In the genomic region with DNA sequence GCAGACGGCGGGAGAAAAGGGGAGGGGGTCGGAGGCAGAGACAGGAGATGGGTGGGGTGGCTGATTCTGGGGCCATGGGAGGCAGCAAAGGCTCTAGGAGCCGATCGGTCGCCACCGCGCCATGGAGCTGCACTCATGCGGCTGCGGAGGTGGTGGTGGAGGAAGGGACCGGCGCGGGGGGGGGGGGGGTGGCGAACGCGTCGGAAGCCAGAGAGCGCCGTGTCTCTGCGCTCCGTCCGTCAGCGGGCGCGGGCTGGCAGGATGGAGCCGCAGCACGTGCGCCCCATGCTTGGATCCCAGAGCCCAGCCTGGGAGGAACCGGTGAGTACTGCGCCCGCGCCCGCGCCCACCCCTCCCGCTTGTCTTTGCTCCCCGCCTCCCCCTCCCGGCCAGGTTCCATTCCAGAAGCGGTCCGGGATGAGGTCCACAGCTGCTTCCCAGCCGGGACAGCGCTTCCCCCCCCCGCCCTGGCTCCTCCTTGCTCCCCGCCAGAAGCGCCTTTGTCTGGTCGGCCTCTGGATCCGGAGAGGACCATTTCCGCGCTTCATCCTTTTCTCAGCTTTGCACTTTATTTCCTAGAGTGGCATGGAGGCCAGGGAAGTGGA, we compare ENCODE assay signal across 10 mouse cellular contexts. TPM values are rescaled to one million over a fixed set of nuclear protein-coding genes. Genes with fewer than 3 reads are reported as not detected.
DNase-seq lines count a peak whose midpoint lies in the region; ATAC-seq and TF ChIP-seq lines count a peak whose summit lies in the region.
"Not testable (repeated sequence)": the region's sequence is repeated elsewhere in the genome, so short reads cannot be mapped to it uniquely, and the experiment has no call there.
"Had no signal": no experiment of that assay in that cellular context is flagged by ENCODE, and none has a peak within 500 bp of the region (broad histone marks: within the 10 kb centered on the region; RNA-seq: fewer than 3 reads in every experiment).

Gene 2610042L04Rik (plus strand): TSS at position 288 of the 605 bp plus-strand sequence.

- TF ChIP-seq EP300 in liver, postnatal 0 days (IDR thresholded peaks at IDR 0.05; ENCODE audit: low read depth) = not testable (repeated sequence)

- H3K27me3 ChIP-seq in embryonic facial prominence, embryonic 10.5 days (replicated peaks; ENCODE audit: low read depth, poor library complexity, severe bottlenecking); hindbrain, embryonic 14.5 days (ENCODE audit: control insufficient read depth, insufficient read depth, low read length); liver, postnatal 0 days (ENCODE audit: insufficient read depth, low read length); stomach, embryonic 16.5 days (ENCODE audit: control insufficient read depth, insufficient read depth, low read length): not testable (repeated sequence)

- ATAC-seq in hindbrain, embryonic 14.5 days (ENCODE audit: low FRiP score); liver, postnatal 0 days; stomach, embryonic 16.5 days (ENCODE audit: insufficient read depth, low FRiP score): not testable (repeated sequence)

- intact Hi-C loops in gastrocnemius, adult 2 months (cut with DNase I) = not testable (repeated sequence)

- peak within 1 kb of the TSS; percentile 62 for H3K9ac ChIP-seq in hindbrain, embryonic 14.5 days
- not testable (repeated sequence) for H3K9ac ChIP-seq in liver, postnatal 0 days (replicated peaks)
- H3K9ac ChIP-seq in stomach, embryonic 16.5 days (ENCODE audit: low read length) = peak within 1 kb of the TSS; percentile 43; the same call in 1 of the 2 replicates

- H3K27ac ChIP-seq in embryonic facial prominence, embryonic 10.5 days (replicated peaks) = peak within 1 kb of the TSS; percentile 77
- H3K27ac ChIP-seq in gastrocnemius, adult 2 months; hindbrain, embryonic 14.5 days; liver, postnatal 0 days (ENCODE audit: low read depth); stomach, embryonic 16.5 days (ENCODE audit: low read length): not testable (repeated sequence)

- H3K4me3 ChIP-seq in embryonic facial prominence, embryonic 10.5 days = peak within 1 kb of the TSS; percentile 59
- peak within 1 kb of the TSS; percentile 46 for H3K4me3 ChIP-seq in gastrocnemius, adult 2 months
- peak within 1 kb of the TSS; percentile 43 for H3K4me3 ChIP-seq in hindbrain, embryonic 14.5 days (replicated peaks; ENCODE audit: low read length)
- H3K4me3 ChIP-seq in liver, postnatal 0 days (ENCODE audit: low read depth, low read length) = not testable (repeated sequence)
- H3K4me3 ChIP-seq in stomach, embryonic 16.5 days (replicated peaks; ENCODE audit: low read length) = peak within 1 kb of the TSS; percentile 34

- peak; percentile 0 for DNase-seq in Muller cell, postnatal 12 days (ENCODE audit: inconsistent ontology term)
- DNase-seq in embryonic facial prominence, embryonic 10.5 days (ENCODE audit: low spot score) = peak; percentile 51
- not testable (repeated sequence) for DNase-seq in gastrocnemius, adult 2 months
- peak; percentile 23 for DNase-seq in hindbrain, embryonic 14.5 days (ENCODE audit: low spot score)
- peak; percentile 1 to 3 for DNase-seq in kidney, postnatal 4 days
- peak; percentile 7 for DNase-seq in liver, postnatal 0 days
- peak; percentile 28 for DNase-seq in neural tube, embryonic 10.5 days (ENCODE audit: extremely low spot score, low spot score)

- H3K4me1 ChIP-seq in embryonic facial prominence, embryonic 10.5 days; hindbrain, embryonic 14.5 days (replicated peaks; ENCODE audit: control insufficient read depth, insufficient read depth, low read length); liver, postnatal 0 days (ENCODE audit: insufficient read depth); stomach, embryonic 16.5 days (ENCODE audit: control insufficient read depth, insufficient read depth, low read length): not testable (repeated sequence)

- WGBS in embryonic facial prominence, embryonic 10.5 days = 3% methylated on average over 34 of the region's 48 CpGs
- 6% methylated on average over 14 of the region's 48 CpGs for WGBS in hindbrain, embryonic 14.5 days
- 2% methylated on average over 16 of the region's 48 CpGs for WGBS in liver, postnatal 0 days (ENCODE audit: insufficient replicate concordance)
- WGBS in stomach, embryonic 16.5 days = 3% methylated on average over 19 of the region's 48 CpGs

- peak within 1 kb of the TSS; percentile 62 for H3K4me2 ChIP-seq in hindbrain, embryonic 14.5 days (replicated peaks)
- H3K4me2 ChIP-seq in liver, postnatal 0 days (ENCODE audit: low read depth, low read length) = not testable (repeated sequence)
- H3K4me2 ChIP-seq in stomach, embryonic 16.5 days (ENCODE audit: low read depth, low read length) = peak within 1 kb of the TSS; percentile 59

- not testable (repeated sequence) for H3K36me3 ChIP-seq in embryonic facial prominence, embryonic 10.5 days (replicated peaks); hindbrain, embryonic 14.5 days (replicated peaks; ENCODE audit: control insufficient read depth, insufficient read depth); liver, postnatal 0 days (replicated peaks; ENCODE audit: insufficient read depth, low read length); stomach, embryonic 16.5 days (ENCODE audit: control insufficient read depth, insufficient read depth, low read length)

- not testable (repeated sequence) for TF ChIP-seq CTCF in gastrocnemius, adult 2 months (IDR thresholded peaks at IDR 0.05); liver, postnatal 0 days (IDR thresholded peaks at IDR 0.05; ENCODE audit: low read depth)

- not testable (repeated sequence) for H3K9me3 ChIP-seq in embryonic facial prominence, embryonic 10.5 days; hindbrain, embryonic 14.5 days (ENCODE audit: control insufficient read depth, low read length); liver, postnatal 0 days (ENCODE audit: low read length); stomach, embryonic 16.5 days (replicated peaks; ENCODE audit: control insufficient read depth, low read length)

RNA-seq across cellular contexts. Expression of gene 2610042L04Rik, which starts in this region (rescaled TPM):
- polyA plus RNA-seq in embryonic facial prominence, embryonic 10.5 days (2016; fragmentation: Nextera tagmentation; extraction: Ambion mirVana) = 0.40 and 0.77 TPM in 2 replicates
- total RNA-seq in gastrocnemius, adult 2 months (2021) = not detected
- 5.8 and 7.9 TPM in 2 replicates for polyA plus RNA-seq in hindbrain, embryonic 14.5 days (2014; fragmentation: Nextera tagmentation; extraction: Ambion mirVana)
- not detected in 2 replicates for polyA plus RNA-seq in liver, postnatal 0 days (2015; fragmentation: Nextera tagmentation; extraction: Ambion mirVana)
- 0.15 TPM in 1 of 2 replicates, not detected in the other for polyA plus RNA-seq in stomach, embryonic 16.5 days (2015; fragmentation: Nextera tagmentation; extraction: Ambion mirVana)
- polyA plus RNA-seq: C2C12; liver, embryonic 16.5 days had no signal

Comparison
In these comparisons a context has a peak if more than half of its experiments do, and no peak if none do; other contexts are left out.
1. Peak in DNase-seq, H3K4me3 ChIP-seq and H3K27ac ChIP-seq in embryonic facial prominence, embryonic 10.5 days; RNA of the gene not detected or under 1 TPM.
2. Peak in DNase-seq in liver, postnatal 0 days; RNA of the gene not detected or under 1 TPM.